In the genomic region with DNA sequence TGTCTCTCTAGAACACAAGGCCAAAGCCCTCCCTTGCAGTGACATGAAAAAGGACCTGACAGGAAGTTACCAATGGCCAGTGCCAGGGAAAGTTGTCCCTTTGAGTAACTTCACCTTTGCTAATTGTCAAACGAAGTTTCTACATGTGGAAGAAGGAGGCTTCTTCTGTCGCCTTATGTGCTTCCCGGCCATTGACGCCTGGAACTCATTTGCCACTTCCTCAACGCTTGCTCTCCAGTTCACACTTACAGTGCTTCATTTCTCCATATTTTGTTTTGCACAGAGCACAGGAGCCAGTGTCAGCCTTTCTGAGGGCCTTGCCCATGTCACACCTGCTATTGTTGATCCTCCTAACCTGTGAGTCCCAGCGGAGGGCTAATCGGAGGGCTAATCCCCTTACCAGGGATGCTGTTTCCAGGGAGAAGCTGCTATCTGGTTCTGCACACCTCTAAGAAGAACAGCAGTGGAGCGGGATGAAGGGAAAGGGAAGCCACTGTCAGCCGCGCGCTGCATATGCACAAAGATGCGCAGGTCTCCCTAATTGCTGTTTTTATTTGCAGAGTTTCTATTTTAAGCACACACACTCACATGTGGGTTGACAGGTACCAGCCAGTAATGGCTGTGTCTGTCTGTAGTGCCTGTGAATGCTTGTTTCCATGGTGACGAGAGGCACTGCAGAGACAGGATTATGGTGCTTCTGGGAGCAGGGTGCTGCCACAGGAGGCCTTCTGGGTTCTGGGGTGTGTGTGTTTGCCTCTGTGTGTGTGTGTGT, we compare ENCODE assay signal across 10 mouse cellular contexts.
DNase-seq lines count a peak whose midpoint lies in the region; ATAC-seq lines count a peak whose summit lies in the region.
"Had no signal": no experiment of that assay in that cellular context is flagged by ENCODE, and none has a peak within 500 bp of the region (broad histone marks: within the 10 kb centered on the region; RNA-seq: fewer than 3 reads in every experiment).

No protein-coding gene starts in this region.

- H3K9me3 ChIP-seq in kidney, embryonic 14.5 days (ENCODE audit: control insufficient read depth, low read length), result no peaks in the 10 kb centered on the region
- no peaks in the 10 kb centered on the region for H3K9me3 ChIP-seq in limb, embryonic 12.5 days

- H3K4me1 ChIP-seq in kidney, embryonic 14.5 days (ENCODE audit: control insufficient read depth, insufficient read depth, low read length), result peaks cover 19% of the 10 kb centered on the region
- peaks cover 45% of the 10 kb centered on the region for H3K4me1 ChIP-seq in limb, embryonic 12.5 days (replicated peaks)

- no peak overlapping the region for H3K4me3 ChIP-seq in kidney, embryonic 14.5 days (ENCODE audit: low read length)
- no peak overlapping the region for H3K4me3 ChIP-seq in limb, embryonic 12.5 days (replicated peaks)

- no peaks in the 10 kb centered on the region for H3K36me3 ChIP-seq in kidney, embryonic 14.5 days (ENCODE audit: control insufficient read depth, insufficient read depth, low read length)
- H3K36me3 ChIP-seq in limb, embryonic 12.5 days, result no peaks in the 10 kb centered on the region

- WGBS in kidney, embryonic 14.5 days, result 77% methylated on average over 13 of the region's 13 CpGs
- 49% methylated on average over 13 of the region's 13 CpGs for WGBS in limb, embryonic 12.5 days

- H3K9ac ChIP-seq in kidney, embryonic 14.5 days (ENCODE audit: low read depth, low read length), result no peak overlapping the region
- no peak overlapping the region for H3K9ac ChIP-seq in limb, embryonic 12.5 days (replicated peaks)

- 0 out of 2 replicates have a peak, but pooled peaks have one; percentile 3 for ATAC-seq in kidney, embryonic 14.5 days (ENCODE audit: low FRiP score, low TSS enrichment)
- ATAC-seq in limb, embryonic 12.5 days (ENCODE audit: insufficient number of reproducible peaks, insufficient read depth, low FRiP score, low TSS enrichment, low read depth), result no peak
- no peak for ATAC-seq in activated CD4-positive, CD25-positive, alpha-beta regulatory T cell, adult 4 months

- H3K4me2 ChIP-seq in kidney, embryonic 14.5 days (replicated peaks; ENCODE audit: low read depth, low read length), result no peak overlapping the region
- H3K4me2 ChIP-seq in limb, embryonic 12.5 days, result no peak overlapping the region; the same call in 1 of the 2 replicates

- no peak overlapping the region for H3K27ac ChIP-seq in kidney, embryonic 14.5 days (ENCODE audit: low read depth, low read length)
- H3K27ac ChIP-seq in limb, embryonic 12.5 days, result 0 out of 2 replicates have a peak overlapping the region, but pooled peaks have one; percentile 42
- H3K27ac ChIP-seq: kidney, postnatal 0 days had no signal

- no peaks in the 10 kb centered on the region for H3K27me3 ChIP-seq in kidney, embryonic 14.5 days (ENCODE audit: control insufficient read depth, insufficient read depth, low read length)
- no peaks in the 10 kb centered on the region for H3K27me3 ChIP-seq in limb, embryonic 12.5 days
- H3K27me3 ChIP-seq: CH12.LX had no signal

- DNase-seq in kidney, postnatal 10 days, result no peak
- peak; percentile 63 to 72 for DNase-seq in frontal cortex, adult 2 months (ENCODE audit: extremely low spot score in 1 of 2, low spot score in 1 of 2)
- DNase-seq in right cerebral cortex, postnatal 36 days (ENCODE audit: low spot score in 2 of 2), result peak; percentile 60 to 68
- no peak for DNase-seq in Muller cell, postnatal 12 days (ENCODE audit: inconsistent ontology term)
- no peak for DNase-seq in adrenal gland, postnatal 25 days

Comparison
In these comparisons a context has a peak if more than half of its experiments do, and no peak if none do; other contexts are left out.
1. DNase-seq: peak in frontal cortex, adult 2 months (2 of 2) and right cerebral cortex, postnatal 36 days (2 of 2); none in kidney, postnatal 10 days (single experiment), Muller cell, postnatal 12 days (single experiment) and adrenal gland, postnatal 25 days (single experiment).